Mouse (Mus musculus): Measurements from ENCODE around the gene Aff3.

Aff3 gene

GRCm38 (mm10) chr1:38358797-38359349, 305.9 kb downstream of the Aff3 start:
- no peak for DNase-seq (ENCODE audit: extremely low read depth, insufficient read length, low spot score)

- DNase-seq (ENCODE audit: extremely low read depth, insufficient read length, low spot score): no peak
Measured at GRCm38 (mm10) chr1:38357933-38358796, 306.6 kb downstream of the Aff3 start.

GRCm38 (mm10) chr1:38354585-38354984, 310.2 kb downstream of the Aff3 start:
- no peak for DNase-seq (ENCODE audit: extremely low read depth, insufficient read length, low spot score)

- DNase-seq (ENCODE audit: extremely low read depth, insufficient read length, low spot score): no peak
Measured at GRCm38 (mm10) chr1:38347346-38347745, 317.4 kb downstream of the Aff3 start.

GRCm38 (mm10) chr1:38334206-38334605, 330.5 kb downstream of the Aff3 start:
- peak; percentile 32 for DNase-seq (ENCODE audit: extremely low read depth, insufficient read length, low spot score)

GRCm38 (mm10) chr1:38332919-38333318, 331.8 kb downstream of the Aff3 start:
- no peak for DNase-seq (ENCODE audit: extremely low read depth, insufficient read length, low spot score)

- no peak for DNase-seq (ENCODE audit: extremely low read depth, insufficient read length, low spot score)
Measured at GRCm38 (mm10) chr1:38324206-38324605, 340.5 kb downstream of the Aff3 start.

GRCm38 (mm10) chr1:38321861-38322260, 342.9 kb downstream of the Aff3 start:
- DNase-seq (ENCODE audit: extremely low read depth, insufficient read length, low spot score): no peak

GRCm38 (mm10) chr1:38320971-38321305, 343.8 kb downstream of the Aff3 start:
- DNase-seq (ENCODE audit: extremely low read depth, insufficient read length, low spot score): no peak

- DNase-seq (ENCODE audit: extremely low read depth, insufficient read length, low spot score): no peak
Measured at GRCm38 (mm10) chr1:38320126-38320970, 344.4 kb downstream of the Aff3 start.

GRCm38 (mm10) chr1:38318614-38319013, 346.1 kb downstream of the Aff3 start:
- no peak for DNase-seq (ENCODE audit: extremely low read depth, insufficient read length, low spot score)

- no peak for DNase-seq (ENCODE audit: extremely low read depth, insufficient read length, low spot score)
Measured at GRCm38 (mm10) chr1:38315992-38316391, 348.8 kb downstream of the Aff3 start.

- DNase-seq (ENCODE audit: extremely low read depth, insufficient read length, low spot score): no peak
Measured at GRCm38 (mm10) chr1:38310496-38310895, 354.3 kb downstream of the Aff3 start.

GRCm38 (mm10) chr1:38310076-38310475, 354.7 kb downstream of the Aff3 start:
- no peak for DNase-seq (ENCODE audit: extremely low read depth, insufficient read length, low spot score)

GRCm38 (mm10) chr1:38309341-38309740, 355.4 kb downstream of the Aff3 start:
- DNase-seq (ENCODE audit: extremely low read depth, insufficient read length, low spot score): no peak

GRCm38 (mm10) chr1:38308705-38308996, 356.1 kb downstream of the Aff3 start:
- no peak for DNase-seq (ENCODE audit: extremely low read depth, insufficient read length, low spot score)

- peak; percentile 70 for DNase-seq (ENCODE audit: extremely low read depth, insufficient read length, low spot score)
Measured at GRCm38 (mm10) chr1:38307821-38308704, 356.7 kb downstream of the Aff3 start.

GRCm38 (mm10) chr1:38307234-38307633, 357.5 kb downstream of the Aff3 start:
- no peak for DNase-seq (ENCODE audit: extremely low read depth, insufficient read length, low spot score)

GRCm38 (mm10) chr1:38306146-38306545, 358.6 kb downstream of the Aff3 start:
- DNase-seq (ENCODE audit: extremely low read depth, insufficient read length, low spot score): no peak

- DNase-seq (ENCODE audit: extremely low read depth, insufficient read length, low spot score): no peak
Measured at GRCm38 (mm10) chr1:38304376-38304775, 360.4 kb downstream of the Aff3 start.

- no peak for DNase-seq (ENCODE audit: extremely low read depth, insufficient read length, low spot score)
Measured at GRCm38 (mm10) chr1:38298291-38298690, 366.5 kb downstream of the Aff3 start.

Data from 3134 (cell line).